Mouse (Mus musculus) spleen, adult 2 months (tissue): ENCODE results near the gene Hnrnpa2b1. TPM values are rescaled to one million over a fixed set of nuclear protein-coding genes. Genes with fewer than 3 reads are reported as not detected.

Experiments used
- DNase-seq, 2 experiments: peaks; one replicate each; pipeline versions ENCODE4 v3.0.0 to v3.0.0-alpha.2; 2012 to 2021; ENCODE audit warnings: low spot score in 2 of 2, low read depth in 1 of 2
- H3K27ac ChIP-seq: fragments of 200-500 bp; 2 replicates; pipeline ENCODE4 v1.5.1; 2012; ENCODE audit warnings: low read length, inconsistent platforms; ENCODE audit not compliant: insufficient read depth
- H3K27me3 ChIP-seq: fragments of 200-500 bp; 2 replicates; pipeline ENCODE4 v1.6.1; 2012; ENCODE audit warnings: mild to moderate bottlenecking, moderate library complexity, low read length, inconsistent platforms; ENCODE audit not compliant: control insufficient read depth, insufficient read depth
- H3K36me3 ChIP-seq: fragments of 200-500 bp; 2 replicates; pipeline ENCODE4 v1.6.1; 2012; ENCODE audit warnings: mild to moderate bottlenecking, low read length, inconsistent platforms; ENCODE audit not compliant: control insufficient read depth, insufficient read depth
- H3K4me1 ChIP-seq: fragments of 200-500 bp; 2 replicates; pipeline ENCODE4 v1.6.1; 2011; ENCODE audit warnings: inconsistent platforms; ENCODE audit not compliant: control insufficient read depth, insufficient read depth, insufficient read length
- H3K4me3 ChIP-seq: fragments of 200-500 bp; 2 replicates; pipeline ENCODE4 v1.5.1; 2011; ENCODE audit warnings: mild to moderate bottlenecking, inconsistent platforms; ENCODE audit not compliant: insufficient read depth, insufficient read length; ENCODE audit errors: extremely low read depth
- CTCF ChIP-seq: fragments of 200-500 bp; IDR thresholded peaks from 2 replicates; pipeline ENCODE4 v1.5.1; 2011; ENCODE audit warnings: mild to moderate bottlenecking, inconsistent platforms; ENCODE audit not compliant: insufficient read depth, insufficient read length, insufficient replicate concordance; ENCODE audit errors: extremely low read depth
- POLR2A ChIP-seq: fragments of 200-500 bp; IDR thresholded peaks from 2 replicates; pipeline ENCODE4 v1.6.1; 2011; ENCODE audit warnings: low read depth, low read length, inconsistent platforms
- WGBS: fragments of 180-500 bp; shearing (Covaris S2); methylation state at CpG from one replicate; pipeline ENCODE4 v1.1.7; 2018; 5-methylcytosine and 5-hydroxymethylcytosine counted together
- polyA plus RNA-seq: library from polyadenylated mRNA; depleted of rRNA; stranded (reverse); fragments of >200 nt; gene quantifications from 2 replicates; pipeline ENCODE4 v1.2.3, GENCODE M21; 2012; rRNA removed

The Hnrnpa2b1 gene
- polyA plus RNA-seq, 1 experiment: 47.3 TPM

DNA sequence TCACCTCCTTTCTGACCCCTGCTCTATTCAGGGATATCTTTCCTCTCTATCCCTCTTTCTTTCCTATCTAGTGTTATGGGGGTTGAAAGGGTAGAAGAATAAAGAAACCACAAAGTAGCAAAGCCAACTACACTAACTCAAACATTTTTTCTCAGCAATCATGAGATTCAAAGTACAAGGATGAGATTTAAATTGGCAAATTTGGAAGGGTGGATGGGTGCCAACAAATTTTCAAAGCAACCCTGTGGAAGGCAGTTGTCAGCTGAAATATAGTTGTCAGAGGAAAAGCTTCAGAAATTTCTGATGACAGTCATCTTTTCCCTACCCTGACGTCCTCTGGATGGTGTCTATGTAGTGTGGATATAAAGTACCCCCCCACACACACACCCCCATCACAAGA, 53.3 kb downstream of the Hnrnpa2b1 start:
- no peak for DNase-seq
- WGBS: 69% methylated on average over 1 of the region's 1 CpGs
- Histone ChIP-seq H3K36me3 (no peaks in the 10 kb centered on the region), H3K4me1 (no peaks in the 10 kb centered on the region), H3K27me3 (no peaks in the 10 kb centered on the region), H3K27ac (no peak overlapping the region), H3K4me3 (no peak overlapping the region)
- no peak for TF ChIP-seq POLR2A
- TF ChIP-seq CTCF: no peak

Other genes with a start within 250 kb of the Hnrnpa2b1 start
- gene Nfe2l3, start 37.2 kb downstream of the Hnrnpa2b1 start, polyA plus RNA-seq: 0.16 and 0.34 TPM in 2 replicates
- gene Cbx3, start 466 bp upstream of the Hnrnpa2b1 start, polyA plus RNA-seq: 4.7 and 5.2 TPM in 2 replicates
- gene Snx10, start 54.0 kb upstream of the Hnrnpa2b1 start, polyA plus RNA-seq: 1.7 and 2.4 TPM in 2 replicates